Mouse (Mus musculus) limb, embryonic 13.5 days (tissue): ENCODE results near the gene Wdr25. TPM values are rescaled to one million over a fixed set of nuclear protein-coding genes. Genes with fewer than 3 reads are reported as not detected.

Source experiments
- ATAC-seq: fragments of 200-750 bp; cut with Nextera tagmentation; 2 replicates; pipeline ENCODE4 v1.8.0; 2017; ENCODE audit warnings: low read depth, moderate number of reproducible peaks, moderate TSS enrichment; ENCODE audit not compliant: low FRiP score
- H3K27ac ChIP-seq: fragments of 300-500 bp; sonication (generic); 2 replicates; pipeline ENCODE4 v1.5.1; 2015; ENCODE audit warnings: inconsistent platforms, mild to moderate bottlenecking, moderate library complexity
- H3K27me3 ChIP-seq: fragments of 300-500 bp; sonication (generic); 2 replicates; pipeline ENCODE4 v1.6.1; 2015; ENCODE audit warnings: mild to moderate bottlenecking, inconsistent platforms
- H3K36me3 ChIP-seq: fragments of 300-500 bp; sonication (generic); 2 replicates; pipeline ENCODE4 v1.6.1; 2015; ENCODE audit warnings: inconsistent platforms, mild to moderate bottlenecking, moderate library complexity
- H3K4me1 ChIP-seq: fragments of 300-500 bp; sonication (generic); 2 replicates; pipeline ENCODE4 v1.6.1; 2015; ENCODE audit warnings: inconsistent platforms
- H3K4me2 ChIP-seq: fragments of 300-500 bp; sonication (generic); replicated peaks from 2 replicates; pipeline ENCODE4 v1.6.1; 2015; ENCODE audit warnings: inconsistent platforms, mild to moderate bottlenecking, moderate library complexity
- H3K4me3 ChIP-seq: fragments of 300-500 bp; sonication (generic); 2 replicates; pipeline ENCODE4 v1.5.1; 2015; ENCODE audit warnings: moderate library complexity, mild to moderate bottlenecking, inconsistent platforms
- H3K9ac ChIP-seq: fragments of 300-500 bp; sonication (generic); 2 replicates; pipeline ENCODE4 v1.6.1; 2015; ENCODE audit warnings: mild to moderate bottlenecking, inconsistent platforms
- H3K9me3 ChIP-seq: fragments of 300-500 bp; sonication (generic); 2 replicates; pipeline ENCODE4 v1.6.1; 2016; ENCODE audit warnings: inconsistent platforms
- WGBS: fragments of 180-500 bp; shearing (Covaris S2); methylation state at CpG from one replicate; pipeline ENCODE4 v1.1.7; 2015; 5-methylcytosine and 5-hydroxymethylcytosine counted together
- polyA plus RNA-seq: library from polyadenylated mRNA; unstranded; fragments of >200 nt; fragmentation: Nextera tagmentation; extraction: Ambion mirVana; gene quantifications from 2 replicates; pipeline ENCODE4 v1.2.1, GENCODE M21; 2015

Wdr25 gene
- polyA plus RNA-seq, 1 experiment from 2014 or later = 9.3 TPM

- Histone ChIP-seq H3K4me1 (no peaks in the 10 kb centered on the region), H3K4me2 (no peak overlapping the region), H3K36me3 (no peaks in the 10 kb centered on the region), H3K9ac (no peak overlapping the region), H3K27me3 (peaks cover 86% of the 10 kb centered on the region), H3K9me3 (no peaks in the 10 kb centered on the region), H3K27ac (no peak overlapping the region), H3K4me3 (no peak overlapping the region)
- whole genome bisulfite sequencing = 78% methylated on average over 7 of the region's 7 CpGs
- no peak for ATAC-seq
Measured at GRCm38 (mm10) chr12:109045581-109045980, 152.2 kb downstream of the Wdr25 start.

GRCm38 (mm10) chr12:109049949-109050348, 156.5 kb downstream of the Wdr25 start:
- Histone ChIP-seq H3K27me3 (peaks cover 94% of the 10 kb centered on the region), H3K4me2 (no peak overlapping the region), H3K9me3 (no peaks in the 10 kb centered on the region), H3K27ac (no peak overlapping the region), H3K4me3 (no peak overlapping the region), H3K4me1 (peaks cover 21% of the 10 kb centered on the region), H3K9ac (no peak overlapping the region), H3K36me3 (no peaks in the 10 kb centered on the region)
- ATAC-seq = no peak
- WGBS = 84% methylated on average over 4 of the region's 4 CpGs

- H3K4me3 ChIP-seq = peak overlapping the region; percentile 59
- ATAC-seq = no peak; the same call in 1 of the 2 replicates
- H3K4me1 ChIP-seq = peaks cover 21% of the 10 kb centered on the region
- under 1% methylated on average over 59 of the region's 105 CpGs for WGBS
- peaks cover 97% of the 10 kb centered on the region for H3K27me3 ChIP-seq
- peak overlapping the region; percentile 70 for H3K9ac ChIP-seq
- H3K27ac ChIP-seq = no peak overlapping the region
- H3K9me3 ChIP-seq = no peaks in the 10 kb centered on the region
- H3K36me3 ChIP-seq = no peaks in the 10 kb centered on the region
- H3K4me2 ChIP-seq = peak overlapping the region; percentile 96
Measured at GRCm38 (mm10) chr12:109053020-109053806, 159.8 kb downstream of the Wdr25 start.

GRCm38 (mm10) chr12:109057736-109058135, 164.3 kb downstream of the Wdr25 start:
- no peak overlapping the region for H3K9ac ChIP-seq
- H3K36me3 ChIP-seq = no peaks in the 10 kb centered on the region
- ATAC-seq = no peak
- peaks cover 14% of the 10 kb centered on the region for H3K4me1 ChIP-seq
- no peak overlapping the region for H3K4me3 ChIP-seq
- WGBS = 59% methylated on average over 4 of the region's 4 CpGs
- no peak overlapping the region for H3K4me2 ChIP-seq
- H3K9me3 ChIP-seq = no peaks in the 10 kb centered on the region
- H3K27ac ChIP-seq = no peak overlapping the region
- H3K27me3 ChIP-seq = peaks cover 61% of the 10 kb centered on the region

GRCm38 (mm10) chr12:109058660-109059059, 165.2 kb downstream of the Wdr25 start:
- Histone ChIP-seq H3K36me3 (no peaks in the 10 kb centered on the region), H3K4me2 (no peak overlapping the region), H3K27ac (no peak overlapping the region), H3K4me1 (peaks cover 5% of the 10 kb centered on the region), H3K27me3 (peaks cover 52% of the 10 kb centered on the region), H3K4me3 (no peak overlapping the region), H3K9me3 (no peaks in the 10 kb centered on the region), H3K9ac (no peak overlapping the region)
- 80% methylated on average over 8 of the region's 8 CpGs for WGBS
- ATAC-seq = no peak

GRCm38 (mm10) chr12:109067561-109068135, 174.2 kb downstream of the Wdr25 start:
- Histone ChIP-seq H3K27ac (peak overlapping the region; percentile 28; the same call in 1 of the 2 replicates), H3K9me3 (no peaks in the 10 kb centered on the region), H3K4me1 (peaks cover 15% of the 10 kb centered on the region), H3K9ac (peak overlapping the region; percentile 84), H3K4me3 (peak overlapping the region; percentile 61), H3K36me3 (no peaks in the 10 kb centered on the region), H3K4me2 (peak overlapping the region; percentile 85), H3K27me3 (peaks cover 23% of the 10 kb centered on the region)
- 3% methylated on average over 50 of the region's 59 CpGs for WGBS
- ATAC-seq = peak; percentile 91

GRCm38 (mm10) chr12:109068167-109068653, 174.8 kb downstream of the Wdr25 start, which contains the start of gene Begain:
Gene Begain (minus strand): TSS chr12:109068217.
- H3K9ac ChIP-seq = peak within 1 kb of the TSS; percentile 84
- ATAC-seq = peak; percentile 62
- H3K36me3 ChIP-seq = no peaks in the 10 kb centered on the region
- H3K27ac ChIP-seq = peak within 1 kb of the TSS; percentile 33; the same call in 1 of the 2 replicates
- peak within 1 kb of the TSS; percentile 61 for H3K4me3 ChIP-seq
- H3K4me1 ChIP-seq = peaks cover 15% of the 10 kb centered on the region
- 6% methylated on average over 10 of the region's 48 CpGs for WGBS
- peak within 1 kb of the TSS; percentile 85 for H3K4me2 ChIP-seq
- no peaks in the 10 kb centered on the region for H3K9me3 ChIP-seq
- peaks cover 23% of the 10 kb centered on the region for H3K27me3 ChIP-seq

GRCm38 (mm10) chr12:109068738-109069137, 175.3 kb downstream of the Wdr25 start:
- Histone ChIP-seq H3K9me3 (no peaks in the 10 kb centered on the region), H3K4me3 (peak overlapping the region; percentile 61)

GRCm38 (mm10) chr12:109069751-109070150, 176.3 kb downstream of the Wdr25 start:
- Histone ChIP-seq H3K4me1 (peaks cover 15% of the 10 kb centered on the region), H3K27ac (no peak overlapping the region), H3K9me3 (no peaks in the 10 kb centered on the region), H3K4me2 (no peak overlapping the region), H3K9ac (no peak overlapping the region), H3K27me3 (peaks cover 23% of the 10 kb centered on the region; the same call in 1 of the 2 replicates), H3K36me3 (no peaks in the 10 kb centered on the region), H3K4me3 (no peak overlapping the region)
- no peak for ATAC-seq
- 36% methylated on average over 2 of the region's 2 CpGs for WGBS

More at GRCm38 (mm10) chr12:109068738-109069137, 175.3 kb downstream of the Wdr25 start:
- Histone ChIP-seq H3K9ac (peak overlapping the region; percentile 84; the same call in 1 of the 2 replicates), H3K27me3 (peaks cover 23% of the 10 kb centered on the region), H3K4me2 (peak overlapping the region; percentile 85), H3K4me1 (peaks cover 15% of the 10 kb centered on the region), H3K27ac (no peak overlapping the region), H3K36me3 (no peaks in the 10 kb centered on the region)
- 60% methylated on average over 7 of the region's 7 CpGs for WGBS
- no peak for ATAC-seq

- Histone ChIP-seq H3K9me3 (no peaks in the 10 kb centered on the region), H3K9ac (no peak overlapping the region), H3K36me3 (no peaks in the 10 kb centered on the region), H3K4me2 (no peak overlapping the region), H3K4me3 (no peak overlapping the region), H3K4me1 (peaks cover 15% of the 10 kb centered on the region), H3K27ac (no peak overlapping the region), H3K27me3 (peaks cover 19% of the 10 kb centered on the region; the same call in 1 of the 2 replicates)
- ATAC-seq = no peak
- WGBS = 87% methylated on average over 13 of the region's 13 CpGs
Measured at GRCm38 (mm10) chr12:109071248-109071647, 177.8 kb downstream of the Wdr25 start.

GRCm38 (mm10) chr12:109074106-109074505, 180.7 kb downstream of the Wdr25 start:
- 77% methylated on average over 6 of the region's 6 CpGs for WGBS
- ATAC-seq = no peak
- Histone ChIP-seq H3K9ac (no peak overlapping the region), H3K4me1 (no peaks in the 10 kb centered on the region), H3K4me3 (no peak overlapping the region), H3K9me3 (no peaks in the 10 kb centered on the region), H3K27ac (no peak overlapping the region), H3K27me3 (peaks cover 17% of the 10 kb centered on the region; the same call in 1 of the 2 replicates), H3K4me2 (no peak overlapping the region), H3K36me3 (no peaks in the 10 kb centered on the region)

- 67% methylated on average over 2 of the region's 2 CpGs for WGBS
- Histone ChIP-seq H3K27me3 (peaks cover 14% of the 10 kb centered on the region; the same call in 1 of the 2 replicates), H3K4me3 (no peak overlapping the region), H3K9ac (no peak overlapping the region), H3K36me3 (no peaks in the 10 kb centered on the region), H3K9me3 (no peaks in the 10 kb centered on the region), H3K4me2 (no peak overlapping the region), H3K27ac (no peak overlapping the region), H3K4me1 (no peaks in the 10 kb centered on the region)
- no peak for ATAC-seq
Measured at GRCm38 (mm10) chr12:109074777-109075285, 181.4 kb downstream of the Wdr25 start.
